Mouse (Mus musculus): ENCODE results near the gene Rbl2. TPM values are rescaled to one million over a fixed set of nuclear protein-coding genes. Genes with fewer than 3 reads are reported as not detected.

Gene Rbl2
- 16.5 and 19.1 TPM in 2 replicates for polyA plus RNA-seq (2016; fragmentation: Nextera tagmentation; extraction: Ambion mirVana)

DNA sequence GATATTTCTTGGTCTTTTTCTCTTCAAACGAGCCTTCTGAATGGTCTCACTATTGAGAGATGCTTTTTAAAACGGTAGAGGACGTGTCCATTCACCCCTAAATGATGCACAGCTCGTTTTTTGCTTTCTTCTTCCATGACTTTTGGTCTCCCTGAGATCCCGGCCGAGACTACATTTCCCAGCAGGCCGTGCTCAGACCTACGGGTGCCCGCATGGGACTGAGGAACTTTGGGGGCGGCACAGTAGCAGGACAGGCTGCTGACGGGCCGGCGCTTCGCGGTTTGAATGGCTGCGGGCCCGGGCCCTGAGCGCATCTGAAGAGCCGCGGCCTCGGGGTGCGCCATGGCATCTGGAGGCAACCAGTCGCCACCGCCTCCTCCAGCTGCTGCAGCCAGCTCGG lies at the start of gene Rbl2:
Rbl2 (plus strand) TSS at position 224 of the 400 bp plus-strand sequence.
- Histone ChIP-seq H3K4me2 (replicated peaks) (peak within 1 kb of the TSS; percentile 56), H3K36me3 (no peaks in the 10 kb centered on the region), H3K27me3 (no peaks in the 10 kb centered on the region), H3K9me3 (no peaks in the 10 kb centered on the region), H3K9ac (replicated peaks) (peak within 1 kb of the TSS; percentile 65), H3K4me3 (peak within 1 kb of the TSS; percentile 58), H3K27ac (replicated peaks) (peak within 1 kb of the TSS; percentile 50), H3K4me1 (peaks cover 22% of the 10 kb centered on the region)
- WGBS, result 2% methylated on average over 25 of the region's 25 CpGs
- ATAC-seq (ENCODE audit: low FRiP score, low read depth), result peak; percentile 97

DNA sequence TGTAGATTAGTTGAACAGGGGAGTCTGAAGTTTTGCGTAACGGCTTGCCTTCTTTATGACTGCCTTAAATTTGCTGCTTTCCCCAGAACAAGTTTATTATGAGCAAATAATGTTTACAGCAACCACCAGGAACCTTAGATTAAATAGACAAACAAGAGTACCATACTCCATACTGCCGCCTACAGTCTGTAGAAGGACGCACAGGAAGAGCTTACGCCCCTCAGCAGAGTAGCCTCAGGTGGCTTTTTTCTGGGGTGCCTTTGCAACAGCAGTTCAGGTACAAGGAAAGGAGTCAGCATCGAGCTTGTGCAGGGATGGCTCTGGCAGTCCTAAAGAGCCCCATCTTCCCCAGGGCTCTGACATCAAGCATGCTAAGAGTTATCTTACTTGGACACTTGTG lies 35.4 kb upstream of the Rbl2 start:
- Histone ChIP-seq H3K4me1 (no peaks in the 10 kb centered on the region), H3K9ac (replicated peaks) (no peak overlapping the region), H3K36me3 (peaks cover 89% of the 10 kb centered on the region), H3K4me2 (replicated peaks) (no peak overlapping the region), H3K27me3 (no peaks in the 10 kb centered on the region), H3K27ac (replicated peaks) (no peak overlapping the region), H3K4me3 (no peak overlapping the region), H3K9me3 (no peaks in the 10 kb centered on the region)
- 88% methylated on average over 6 of the region's 6 CpGs for WGBS
- no peak for ATAC-seq (ENCODE audit: low FRiP score, low read depth)

DNA sequence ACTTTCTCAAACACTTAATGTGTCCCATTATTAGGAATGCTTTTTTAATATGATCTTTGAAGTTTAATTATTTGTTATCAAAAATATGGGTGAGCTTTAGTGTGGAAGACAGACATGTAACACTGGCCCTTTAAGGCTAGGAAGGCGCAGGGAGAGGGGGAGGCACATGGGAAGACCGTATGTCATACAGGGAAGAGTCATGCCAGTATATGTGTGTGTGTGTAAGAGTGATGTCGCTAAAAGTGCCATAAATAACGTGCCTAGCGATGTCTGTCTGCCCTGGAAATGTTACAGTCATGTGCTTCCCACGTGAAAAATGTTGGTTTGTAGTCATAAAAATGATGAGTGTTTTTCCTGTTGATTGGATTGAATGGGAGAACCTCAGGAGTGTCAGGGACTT lies 33.0 kb upstream of the Rbl2 start:
- no peaks in the 10 kb centered on the region for H3K4me1 ChIP-seq
- ATAC-seq (ENCODE audit: low FRiP score, low read depth), result no peak
- H3K9ac ChIP-seq (replicated peaks), result no peak overlapping the region
- no peaks in the 10 kb centered on the region for H3K27me3 ChIP-seq
- no peak overlapping the region for H3K4me2 ChIP-seq (replicated peaks)
- WGBS, result 89% methylated on average over 6 of the region's 6 CpGs
- no peak overlapping the region for H3K27ac ChIP-seq (replicated peaks)
- no peak overlapping the region for H3K4me3 ChIP-seq
- H3K9me3 ChIP-seq, result no peaks in the 10 kb centered on the region
- H3K36me3 ChIP-seq, result peaks cover 92% of the 10 kb centered on the region

DNA sequence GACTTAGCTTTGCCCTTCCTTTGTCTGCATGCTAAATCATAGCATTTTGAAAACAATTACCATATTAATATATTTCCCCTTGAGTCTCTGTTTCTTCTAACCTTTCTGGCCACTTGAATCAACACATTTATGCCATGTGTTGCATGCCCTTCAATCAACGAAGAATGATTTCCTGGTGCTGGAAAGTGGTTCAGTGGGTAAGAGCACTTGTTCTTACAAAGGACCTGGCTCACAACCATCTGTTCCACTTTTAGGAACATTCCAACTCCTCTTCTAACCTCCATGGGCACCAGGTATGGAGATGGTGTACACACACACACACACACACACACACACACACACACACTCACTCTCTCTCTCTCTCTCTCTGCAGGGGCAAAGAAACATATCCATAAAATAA lies 31.2 kb upstream of the Rbl2 start:
- no peaks in the 10 kb centered on the region for H3K4me1 ChIP-seq
- no peak overlapping the region for H3K4me3 ChIP-seq
- H3K27ac ChIP-seq (replicated peaks), result no peak overlapping the region
- ATAC-seq (ENCODE audit: low FRiP score, low read depth), result no peak
- no peaks in the 10 kb centered on the region for H3K27me3 ChIP-seq
- no peak overlapping the region for H3K9ac ChIP-seq (replicated peaks)
- no peaks in the 10 kb centered on the region for H3K9me3 ChIP-seq
- 90% methylated on average over 1 of the region's 1 CpGs for WGBS
- H3K36me3 ChIP-seq, result peaks cover 94% of the 10 kb centered on the region
- no peak overlapping the region for H3K4me2 ChIP-seq (replicated peaks)

DNA sequence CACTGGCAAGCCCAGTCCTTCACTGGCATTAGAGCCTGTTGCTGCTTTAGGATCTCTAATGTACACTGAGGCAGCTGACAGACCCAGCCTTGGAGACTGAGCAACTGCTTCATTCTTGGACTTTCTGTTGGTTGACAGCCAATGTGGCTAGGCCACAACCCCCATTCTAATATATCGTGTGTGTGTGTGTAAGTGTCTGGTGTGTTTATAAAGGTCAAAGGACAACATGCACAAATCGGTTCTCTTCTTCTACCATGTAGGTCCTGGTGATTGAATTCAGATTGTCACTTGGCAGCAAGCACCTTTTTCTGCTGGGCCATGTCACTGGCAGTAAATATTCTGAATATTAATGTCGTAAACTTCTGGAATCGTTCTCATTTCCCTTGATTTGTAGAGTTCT lies 23.5 kb upstream of the Rbl2 start:
- H3K27ac ChIP-seq (replicated peaks), result no peak overlapping the region
- WGBS, result 94% methylated on average over 4 of the region's 4 CpGs
- no peak overlapping the region for H3K9ac ChIP-seq (replicated peaks)
- no peak overlapping the region for H3K4me2 ChIP-seq (replicated peaks)
- H3K9me3 ChIP-seq, result no peaks in the 10 kb centered on the region
- H3K36me3 ChIP-seq, result peaks cover 78% of the 10 kb centered on the region
- no peaks in the 10 kb centered on the region for H3K4me1 ChIP-seq
- H3K4me3 ChIP-seq, result no peak overlapping the region
- no peak for ATAC-seq (ENCODE audit: low FRiP score, low read depth)
- H3K27me3 ChIP-seq, result no peaks in the 10 kb centered on the region

DNA sequence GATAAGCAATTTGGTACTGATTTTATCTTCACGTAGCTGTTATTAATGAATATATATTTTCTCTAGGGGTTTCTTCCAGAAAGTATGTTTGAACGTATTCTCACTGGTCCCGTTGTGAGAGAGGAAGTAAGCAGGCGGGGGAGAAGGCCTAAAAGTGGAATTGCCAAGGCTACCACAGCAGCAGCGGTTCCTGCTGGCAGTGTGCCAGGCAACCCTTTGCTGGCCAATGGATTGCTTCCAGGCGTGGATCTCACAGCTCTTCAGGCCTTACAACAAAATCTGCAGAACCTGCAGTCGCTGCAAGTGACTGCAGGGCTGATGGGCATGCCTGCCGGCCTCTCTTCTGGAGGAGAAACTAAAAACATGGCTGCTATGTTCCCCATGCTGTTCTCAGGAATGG lies 18.8 kb upstream of the Rbl2 start:
- H3K27ac ChIP-seq (replicated peaks), result no peak overlapping the region
- no peaks in the 10 kb centered on the region for H3K4me1 ChIP-seq
- H3K4me2 ChIP-seq (replicated peaks), result no peak overlapping the region
- no peak overlapping the region for H3K4me3 ChIP-seq
- ATAC-seq (ENCODE audit: low FRiP score, low read depth), result no peak
- H3K9me3 ChIP-seq, result no peaks in the 10 kb centered on the region
- H3K9ac ChIP-seq (replicated peaks), result no peak overlapping the region
- peaks cover 60% of the 10 kb centered on the region for H3K36me3 ChIP-seq
- no peaks in the 10 kb centered on the region for H3K27me3 ChIP-seq
- 78% methylated on average over 8 of the region's 8 CpGs for WGBS

DNA sequence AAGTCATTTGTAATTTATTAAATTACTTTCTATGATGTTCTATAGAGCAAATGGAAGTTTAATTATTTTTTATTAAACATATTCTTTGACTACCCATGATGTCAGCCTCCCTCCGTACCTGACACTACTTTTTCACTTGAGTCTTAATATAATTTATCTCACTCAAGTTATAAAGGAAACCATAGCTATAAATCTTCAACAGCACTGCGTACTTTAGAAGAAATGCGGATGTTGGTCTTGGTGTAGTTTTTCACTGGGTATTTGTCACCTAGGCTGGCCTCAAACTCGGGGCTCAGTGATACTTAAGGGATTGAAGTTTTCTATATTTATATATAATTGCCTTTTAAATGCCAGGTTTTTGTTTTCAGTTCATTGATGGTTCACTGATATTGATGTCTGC lies 15.4 kb upstream of the Rbl2 start:
- WGBS, result 97% methylated on average over 4 of the region's 4 CpGs
- no peak for ATAC-seq (ENCODE audit: low FRiP score, low read depth)
- H3K36me3 ChIP-seq, result peaks cover 44% of the 10 kb centered on the region

DNA sequence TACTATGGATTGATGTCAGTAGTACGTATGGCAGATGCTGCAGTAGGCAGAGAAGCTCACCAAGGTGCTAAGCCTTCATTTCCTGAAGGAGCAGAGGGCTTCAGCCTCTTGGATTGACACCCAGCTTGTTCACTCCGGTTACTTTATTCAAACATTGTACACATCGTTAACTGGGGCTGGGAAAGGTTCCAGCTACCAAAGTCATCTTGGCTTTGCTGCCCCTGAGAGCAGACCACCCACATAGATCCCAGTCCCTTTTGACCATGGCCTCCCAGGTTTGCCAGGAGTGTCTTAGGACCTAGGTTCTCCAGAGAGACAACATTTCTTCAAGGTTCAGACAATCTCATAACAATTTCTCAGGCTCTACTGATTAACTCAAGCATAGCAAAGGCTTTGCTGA lies 13.0 kb upstream of the Rbl2 start:
- WGBS, result 66% methylated on average over 3 of the region's 3 CpGs
- Histone ChIP-seq H3K27ac (replicated peaks) (no peak overlapping the region), H3K9me3 (no peaks in the 10 kb centered on the region), H3K4me2 (replicated peaks) (no peak overlapping the region), H3K9ac (replicated peaks) (no peak overlapping the region), H3K36me3 (peaks cover 28% of the 10 kb centered on the region), H3K4me3 (no peak overlapping the region), H3K27me3 (no peaks in the 10 kb centered on the region), H3K4me1 (no peaks in the 10 kb centered on the region)
- no peak for ATAC-seq (ENCODE audit: low FRiP score, low read depth)

More for the DNA sequence above, 15.4 kb upstream of the Rbl2 start:
- Histone ChIP-seq H3K4me2 (replicated peaks) (no peak overlapping the region), H3K4me3 (no peak overlapping the region), H3K9ac (replicated peaks) (no peak overlapping the region), H3K27ac (replicated peaks) (no peak overlapping the region), H3K9me3 (no peaks in the 10 kb centered on the region), H3K27me3 (no peaks in the 10 kb centered on the region), H3K4me1 (no peaks in the 10 kb centered on the region)

DNA sequence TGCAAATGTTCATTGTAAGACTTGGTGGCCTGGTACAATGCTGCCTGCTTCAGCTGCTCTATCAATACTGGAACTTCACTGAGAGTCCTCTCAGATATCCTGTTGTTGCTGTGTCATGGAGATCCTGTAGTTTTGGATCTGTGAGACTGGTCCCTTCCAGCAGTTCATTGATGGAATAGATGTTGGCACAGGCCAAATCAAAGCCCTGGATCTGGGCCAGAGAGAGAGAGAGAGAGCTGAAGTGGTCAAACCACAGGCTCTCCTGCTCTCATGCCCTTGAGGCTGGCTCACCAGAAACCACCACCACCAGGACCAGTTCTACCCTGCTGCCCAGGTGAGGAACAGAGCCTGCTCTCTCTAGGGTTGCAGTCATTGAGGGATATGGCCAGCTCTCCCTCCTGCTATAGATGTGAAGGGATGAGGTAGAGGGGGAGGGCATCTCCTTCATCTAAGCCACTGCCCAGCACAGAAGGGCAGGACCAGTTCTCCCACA lies 10.7 kb upstream of the Rbl2 start:
- no peak overlapping the region for H3K27ac ChIP-seq (replicated peaks)
- H3K27me3 ChIP-seq, result no peaks in the 10 kb centered on the region
- ATAC-seq (ENCODE audit: low FRiP score, low read depth), result no peak
- H3K4me2 ChIP-seq (replicated peaks), result no peak overlapping the region
- H3K4me1 ChIP-seq, result no peaks in the 10 kb centered on the region
- H3K36me3 ChIP-seq, result peaks cover 15% of the 10 kb centered on the region
- no peak overlapping the region for H3K9ac ChIP-seq (replicated peaks)
- no peaks in the 10 kb centered on the region for H3K9me3 ChIP-seq
- no peak overlapping the region for H3K4me3 ChIP-seq

DNA sequence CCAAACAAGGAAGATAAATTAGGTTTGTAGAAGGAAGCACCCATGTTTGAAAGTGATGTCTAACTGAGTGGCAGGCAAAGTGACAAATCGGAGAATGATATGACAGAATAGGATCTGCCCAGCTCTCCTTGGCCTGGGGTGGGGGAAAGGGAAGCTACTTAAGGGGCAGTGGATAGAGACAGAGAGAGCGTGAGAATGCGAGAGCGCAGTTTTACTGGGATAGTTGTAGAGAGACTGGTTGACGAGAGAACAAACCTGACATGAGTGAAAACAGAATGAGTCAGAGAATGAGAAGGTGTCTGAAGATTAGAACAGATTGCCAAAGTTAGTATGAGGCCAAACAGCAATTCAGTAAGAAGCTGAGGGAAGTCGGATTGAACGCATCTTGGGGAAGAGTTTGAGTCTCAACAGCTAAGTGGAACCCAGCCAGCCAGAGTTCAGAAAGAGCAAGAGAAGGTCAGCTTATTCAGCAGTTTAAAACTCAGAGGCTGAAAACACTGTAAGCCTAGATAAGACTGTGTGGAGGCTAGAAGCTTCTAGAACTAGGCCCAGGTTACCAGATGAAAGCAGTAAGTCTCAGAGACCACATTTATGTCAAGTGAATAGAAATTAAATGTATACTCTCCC lies 9.9 kb upstream of the Rbl2 start:
- no peak overlapping the region for H3K4me3 ChIP-seq
- WGBS, result 91% methylated on average over 7 of the region's 7 CpGs
- H3K9ac ChIP-seq (replicated peaks), result no peak overlapping the region
- ATAC-seq (ENCODE audit: low FRiP score, low read depth), result no peak
- no peaks in the 10 kb centered on the region for H3K4me1 ChIP-seq
- H3K36me3 ChIP-seq, result peaks cover 12% of the 10 kb centered on the region
- H3K9me3 ChIP-seq, result no peaks in the 10 kb centered on the region
- H3K27me3 ChIP-seq, result no peaks in the 10 kb centered on the region
- H3K27ac ChIP-seq (replicated peaks), result no peak overlapping the region
- no peak overlapping the region for H3K4me2 ChIP-seq (replicated peaks)

DNA sequence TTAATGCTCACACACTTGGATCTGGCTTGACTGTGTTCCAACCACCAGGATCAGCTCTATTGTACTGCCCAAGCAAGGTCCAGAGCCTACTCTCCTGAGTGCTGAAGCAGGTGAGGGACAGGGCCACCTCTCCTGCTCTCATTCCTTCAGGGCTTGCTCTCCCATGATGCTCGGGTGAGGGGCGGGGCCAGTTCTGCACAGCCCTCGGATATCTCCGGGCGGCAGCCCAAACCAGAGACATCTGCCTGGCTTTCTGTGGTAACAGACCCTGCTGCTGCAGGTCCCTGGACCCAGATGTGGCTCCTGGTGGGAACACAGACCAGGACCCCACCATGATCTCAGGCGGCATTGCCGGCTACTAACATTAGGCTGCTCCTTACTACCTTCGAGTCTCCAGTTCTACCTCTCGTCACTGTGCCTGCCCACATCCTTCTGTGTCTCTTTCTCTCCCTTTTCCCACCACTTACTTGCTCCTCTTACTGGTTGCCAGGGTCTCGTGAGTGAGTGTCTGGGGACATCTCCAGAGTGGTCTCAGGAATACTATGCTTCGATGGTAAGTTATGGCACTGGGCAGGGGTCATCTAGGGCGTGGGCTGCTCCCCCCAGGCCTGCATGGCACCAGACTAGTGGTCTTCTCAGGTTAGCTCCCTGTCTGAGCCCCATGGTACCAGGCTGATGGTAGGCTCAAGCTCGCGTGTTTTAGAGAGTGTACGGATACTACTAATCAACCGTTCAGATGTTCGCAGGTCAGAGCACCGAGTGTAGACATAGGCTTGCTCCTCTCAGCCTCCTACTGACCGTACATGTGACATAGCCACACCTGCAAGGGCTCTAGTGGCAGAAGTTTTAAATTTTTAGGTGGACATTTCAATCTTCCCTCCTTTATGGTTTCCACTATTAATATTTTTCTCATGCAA lies 9.0 kb upstream of the Rbl2 start:
- 76% methylated on average over 19 of the region's 19 CpGs for WGBS

DNA sequence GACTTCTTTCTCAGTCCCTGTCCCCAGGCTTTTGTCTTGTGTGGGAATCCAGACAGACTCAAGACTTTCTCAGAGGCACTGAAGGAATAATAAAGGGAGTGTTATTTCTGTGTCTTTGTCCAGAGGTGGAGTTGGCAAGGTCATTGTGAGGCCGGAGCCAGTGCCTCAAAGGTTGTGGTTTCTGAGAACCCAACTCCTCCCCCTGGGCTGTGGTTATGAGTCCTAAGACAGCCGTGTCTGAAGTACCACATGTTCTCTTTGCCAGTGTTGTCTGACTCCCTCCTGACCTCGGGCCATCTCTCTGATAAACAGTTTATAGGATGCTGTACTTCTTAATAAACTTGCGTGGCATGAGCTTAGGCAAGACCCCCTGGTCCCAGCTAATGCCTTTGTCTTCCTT lies 4.7 kb upstream of the Rbl2 start:
- 88% methylated on average over 4 of the region's 4 CpGs for WGBS
- Histone ChIP-seq H3K4me2 (replicated peaks) (no peak overlapping the region), H3K27me3 (no peaks in the 10 kb centered on the region), H3K9me3 (no peaks in the 10 kb centered on the region), H3K4me3 (no peak overlapping the region), H3K27ac (replicated peaks) (no peak overlapping the region), H3K36me3 (no peaks in the 10 kb centered on the region), H3K9ac (replicated peaks) (no peak overlapping the region), H3K4me1 (peaks cover 6% of the 10 kb centered on the region)
- no peak for ATAC-seq (ENCODE audit: low FRiP score, low read depth)

More for the DNA sequence above, 9.0 kb upstream of the Rbl2 start:
- ATAC-seq (ENCODE audit: low FRiP score, low read depth), result no peak
- Histone ChIP-seq H3K27ac (replicated peaks) (no peak overlapping the region), H3K4me2 (replicated peaks) (no peak overlapping the region), H3K36me3 (peaks cover 9% of the 10 kb centered on the region), H3K9ac (replicated peaks) (no peak overlapping the region), H3K4me1 (no peaks in the 10 kb centered on the region), H3K4me3 (no peak overlapping the region), H3K27me3 (no peaks in the 10 kb centered on the region), H3K9me3 (no peaks in the 10 kb centered on the region)

Data from midbrain, embryonic 12.5 days (tissue).